Mouse (Mus musculus) gonadal fat pad, adult 2 months (tissue): ENCODE data around the gene Fgfr2. TPM values are rescaled to one million over a fixed set of nuclear protein-coding genes. Genes with fewer than 3 reads are reported as not detected.

Experiments used
- DNase-seq: peaks from one replicate; pipeline ENCODE4 v3.0.0-alpha.2; 2012; ENCODE audit warnings: low read depth
- polyA plus RNA-seq: library from polyadenylated mRNA; depleted of rRNA; stranded (reverse); fragments of >200 nt; gene quantifications from 2 replicates; pipeline ENCODE4 v1.2.3, GENCODE M21; 2012

The Fgfr2 gene
- polyA plus RNA-seq, 1 experiment: 33.3 TPM

DNA sequence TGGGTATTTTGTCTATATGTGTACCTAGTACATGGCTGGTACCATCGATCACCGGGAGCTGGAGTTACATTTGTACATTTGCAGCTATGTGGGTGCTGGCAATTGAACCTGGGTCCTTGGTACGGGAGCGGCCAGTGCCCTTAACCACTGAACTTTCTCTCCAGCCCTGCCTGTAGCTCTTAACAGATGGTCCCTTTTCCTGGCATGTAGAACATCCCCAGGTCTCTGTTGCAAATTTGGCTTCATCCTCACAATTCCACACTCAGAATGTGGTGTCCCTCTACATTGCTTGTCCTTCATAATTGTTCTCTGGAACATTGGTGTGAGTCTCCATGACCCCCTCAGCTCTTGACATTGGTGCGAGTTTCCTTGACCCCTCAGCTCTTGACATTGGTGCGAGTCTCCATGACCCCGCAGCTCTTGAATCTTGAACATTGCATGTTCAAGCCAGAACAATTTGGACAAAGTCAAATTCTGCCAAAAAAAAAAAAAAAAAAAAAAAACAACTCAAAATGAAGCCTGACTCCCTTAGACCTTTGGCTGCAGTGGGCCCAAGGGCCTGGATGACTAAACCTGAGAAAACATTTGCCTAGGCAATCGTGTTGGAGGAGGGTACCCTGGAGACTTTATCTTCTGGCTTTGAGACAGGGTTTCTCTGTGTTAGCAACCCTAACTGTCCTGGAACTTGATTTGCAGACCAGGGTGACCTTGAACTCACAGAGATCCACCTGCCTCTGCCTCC is 816.3 kb downstream of the Fgfr2 start:
- DNase-seq: no peak

DNA sequence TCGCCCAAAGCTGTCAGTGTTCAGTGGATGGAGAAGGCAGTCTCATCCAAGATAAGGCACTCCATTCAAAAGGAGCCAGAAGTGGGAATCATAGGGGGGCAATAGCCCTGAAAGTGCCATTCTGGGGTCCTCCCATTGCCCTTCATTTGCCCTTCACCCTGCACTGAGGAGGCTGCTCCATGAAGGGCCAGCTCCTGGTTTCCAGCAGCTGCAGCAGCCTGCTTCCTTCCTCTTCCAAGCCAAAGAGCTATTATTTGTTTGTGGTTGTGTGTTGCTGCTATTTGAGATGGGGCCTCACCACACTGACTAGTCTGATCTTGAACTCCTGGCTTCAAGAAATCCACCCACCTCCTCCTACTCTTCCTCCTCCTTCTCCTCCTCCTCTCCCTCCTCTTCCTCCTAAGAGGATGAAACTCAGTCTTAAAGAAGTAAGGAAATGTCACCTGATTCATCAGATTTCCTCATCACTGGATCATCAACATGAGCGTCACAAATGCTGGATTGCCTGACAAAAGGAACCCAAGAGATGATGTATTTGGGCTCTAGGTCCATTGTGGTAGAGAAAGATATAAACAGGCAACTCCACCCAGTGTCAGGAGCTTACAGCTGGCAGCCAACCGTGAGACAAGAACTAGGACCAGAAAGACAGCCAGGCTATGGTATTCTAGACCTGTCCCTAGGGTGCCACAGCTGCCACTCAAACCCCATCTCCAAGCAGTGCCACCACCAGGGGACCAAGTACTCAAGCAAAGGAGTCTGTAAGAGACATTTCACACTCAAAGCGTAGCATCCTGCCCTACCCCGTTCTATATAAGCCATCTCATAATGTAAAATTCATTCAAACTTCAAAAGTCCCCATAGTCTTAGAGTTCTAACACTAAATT is 817.4 kb downstream of the Fgfr2 start:
- no peak for DNase-seq

DNA sequence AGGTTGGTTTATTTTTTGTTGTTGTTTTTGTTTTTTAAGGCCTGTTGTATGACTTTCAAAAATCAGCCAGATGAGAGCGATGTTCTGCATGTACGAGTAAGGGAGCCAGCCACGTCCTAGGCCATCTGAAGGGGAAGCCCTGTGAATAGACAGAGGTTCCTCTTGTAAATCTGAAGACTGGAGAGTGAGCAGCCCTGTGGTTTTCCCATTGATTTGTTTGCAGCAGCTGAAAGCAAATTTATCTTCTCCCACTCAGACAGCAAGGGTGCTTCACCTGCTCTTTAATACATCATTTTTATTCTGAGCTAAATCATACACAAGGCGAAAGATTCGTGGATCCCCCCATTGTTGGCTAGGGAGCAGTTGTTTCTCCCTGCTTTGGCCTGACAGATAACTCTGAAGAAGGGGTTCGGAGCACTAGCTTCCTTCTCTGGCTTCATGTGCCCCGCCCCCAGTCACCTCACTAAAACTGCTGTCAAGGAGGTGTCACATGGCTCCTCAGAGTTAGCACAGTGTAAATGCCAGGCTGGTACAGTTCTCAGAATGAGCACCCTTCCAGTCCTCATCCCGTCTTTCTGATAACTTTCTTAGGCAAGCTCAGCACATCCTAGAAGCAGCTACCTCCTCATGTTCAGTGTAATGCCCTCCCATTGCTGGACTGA is 818.6 kb downstream of the Fgfr2 start:
- DNase-seq: no peak

DNA sequence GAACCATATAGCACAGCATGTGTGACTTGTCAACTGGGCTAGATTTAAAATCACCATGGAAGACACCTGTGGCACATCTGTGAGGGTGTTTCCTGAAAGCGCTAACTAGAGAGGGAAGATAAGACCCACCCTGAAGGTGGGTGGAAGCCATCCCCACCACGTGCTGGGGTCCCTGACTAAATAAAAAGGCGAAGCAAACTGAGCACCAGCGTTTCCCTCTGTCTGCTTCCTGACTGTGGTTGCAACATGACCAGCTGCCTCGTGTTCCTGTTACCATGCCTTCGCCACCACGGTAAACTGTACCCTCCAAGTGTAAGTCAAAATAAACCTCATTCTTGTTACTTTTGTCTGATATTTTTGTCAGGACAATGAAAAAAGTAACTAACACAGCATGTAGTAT is 819.2 kb downstream of the Fgfr2 start:
- DNase-seq: no peak

DNA sequence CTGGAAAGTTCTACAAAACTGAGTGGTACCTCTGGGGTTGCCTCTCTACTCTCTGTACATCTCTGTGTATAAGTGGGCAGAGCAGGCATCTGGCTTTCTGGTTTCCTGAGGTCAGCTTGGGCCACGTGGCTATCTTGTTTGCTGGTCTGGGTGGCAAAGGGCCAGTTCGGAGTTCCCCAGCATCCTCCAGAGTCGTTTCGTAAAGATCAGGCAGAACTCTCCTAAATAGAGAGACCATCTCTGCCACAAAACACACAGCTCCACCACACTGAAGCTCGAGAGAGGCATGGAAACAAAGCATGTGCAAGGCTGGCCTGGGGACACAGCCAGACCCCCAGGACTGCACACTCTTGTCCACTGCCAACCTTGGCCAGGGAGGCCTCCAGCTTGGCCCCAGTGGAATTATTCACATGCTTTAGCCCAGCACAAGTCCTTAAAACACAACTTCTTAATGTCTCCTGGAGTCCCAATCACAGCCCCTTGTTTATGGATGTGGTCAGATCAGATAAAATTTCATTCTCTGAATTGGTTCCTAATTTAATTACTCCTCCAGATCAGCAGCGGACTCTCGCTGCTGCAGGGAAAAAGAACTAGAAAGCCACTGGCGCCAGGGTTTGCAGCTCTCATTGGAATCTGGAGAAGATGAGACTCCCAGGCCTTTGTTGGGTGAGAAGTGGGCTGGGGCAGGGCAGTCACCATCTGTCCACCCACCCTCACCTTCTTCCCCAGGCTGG is 820.5 kb downstream of the Fgfr2 start:
- DNase-seq: no peak

DNA sequence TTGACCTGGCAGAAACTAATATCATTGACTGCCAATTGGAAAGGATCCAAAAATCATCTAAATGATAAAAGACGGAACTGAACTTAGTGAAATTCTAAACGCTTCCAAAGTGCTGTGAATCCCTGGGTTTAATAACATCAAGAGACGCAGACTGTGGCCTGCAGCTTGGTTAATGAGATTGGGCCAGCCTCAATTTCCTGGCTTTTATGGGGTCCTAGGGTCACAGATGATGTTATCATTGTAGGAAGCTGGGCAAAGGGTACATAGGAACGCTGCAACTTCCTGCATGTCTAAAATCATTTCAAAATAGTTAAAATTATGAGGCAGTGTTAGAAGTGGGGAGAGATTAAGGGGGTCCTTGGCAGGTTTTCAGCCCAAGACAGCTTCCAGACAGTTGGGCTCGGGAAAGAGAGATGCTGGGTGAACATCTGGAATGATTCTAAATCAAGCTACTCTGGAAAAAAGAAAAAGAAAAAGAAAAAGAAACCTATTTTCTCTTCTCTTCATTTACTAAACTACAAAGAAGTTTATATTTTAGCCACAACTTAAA is 823.4 kb downstream of the Fgfr2 start:
- DNase-seq: no peak

DNA sequence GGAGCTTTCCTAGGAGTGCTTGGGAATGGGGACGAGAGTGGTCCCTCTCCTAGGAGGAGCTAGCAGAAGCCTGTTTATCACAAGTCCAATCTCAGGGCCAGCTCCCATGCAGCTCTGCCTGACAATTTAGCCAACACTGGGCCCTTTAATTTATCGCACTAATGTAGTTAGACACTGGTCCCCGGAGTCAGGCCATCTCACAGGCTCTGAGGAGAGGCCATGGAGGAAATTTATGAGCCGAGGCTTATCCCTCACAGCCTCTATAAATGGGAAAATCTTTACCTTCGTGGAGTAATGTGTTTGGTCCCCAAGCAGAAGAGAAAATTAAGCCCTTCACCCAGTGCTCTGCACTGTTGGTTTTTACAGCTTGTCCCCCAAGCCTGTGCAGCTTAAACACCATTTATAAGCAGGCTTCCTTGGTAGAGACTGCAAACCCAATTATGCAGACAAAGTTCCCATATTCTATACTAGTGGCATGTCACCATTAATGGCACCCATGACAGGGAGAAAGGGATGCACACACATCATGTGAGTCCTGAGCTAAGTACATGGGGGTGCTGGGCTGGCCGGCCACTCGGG is 824.6 kb downstream of the Fgfr2 start:
- no peak for DNase-seq

DNA sequence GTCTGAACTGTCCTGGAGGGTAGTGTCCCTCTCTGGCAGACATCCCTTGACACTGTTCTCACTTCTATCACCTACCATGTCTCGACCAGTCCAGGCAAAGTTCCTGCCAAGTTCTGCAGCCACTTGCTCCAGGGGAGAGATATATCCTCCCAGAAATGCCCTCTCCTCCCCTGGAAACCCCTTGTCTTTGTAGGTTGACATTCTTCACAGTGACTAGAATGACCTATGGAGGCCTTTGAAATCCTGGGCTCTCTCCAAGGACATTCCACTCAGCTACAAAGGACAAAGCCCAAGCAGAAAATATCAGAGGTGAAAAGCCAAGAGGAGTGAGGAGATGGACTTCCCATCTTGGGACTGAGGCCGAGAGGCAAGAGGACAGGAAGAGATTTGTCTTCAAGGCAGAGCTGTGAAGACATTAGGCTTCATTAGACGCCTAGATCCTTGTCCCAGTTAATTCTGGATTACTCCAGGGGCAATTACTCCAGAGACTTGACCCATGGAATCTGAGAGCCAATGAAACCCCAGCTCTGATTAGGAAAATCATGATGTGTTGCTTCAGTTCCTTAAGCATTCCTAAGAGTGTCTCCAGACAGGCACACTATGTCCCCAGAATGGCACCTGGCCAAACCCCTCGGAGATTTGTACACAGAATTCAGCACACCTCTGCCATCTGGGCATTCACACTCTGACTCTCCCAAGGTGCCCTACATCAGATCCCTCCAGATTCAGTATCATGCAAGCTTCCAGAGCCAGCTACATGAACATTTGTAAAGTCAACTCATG is 826.3 kb downstream of the Fgfr2 start:
- no peak for DNase-seq

DNA sequence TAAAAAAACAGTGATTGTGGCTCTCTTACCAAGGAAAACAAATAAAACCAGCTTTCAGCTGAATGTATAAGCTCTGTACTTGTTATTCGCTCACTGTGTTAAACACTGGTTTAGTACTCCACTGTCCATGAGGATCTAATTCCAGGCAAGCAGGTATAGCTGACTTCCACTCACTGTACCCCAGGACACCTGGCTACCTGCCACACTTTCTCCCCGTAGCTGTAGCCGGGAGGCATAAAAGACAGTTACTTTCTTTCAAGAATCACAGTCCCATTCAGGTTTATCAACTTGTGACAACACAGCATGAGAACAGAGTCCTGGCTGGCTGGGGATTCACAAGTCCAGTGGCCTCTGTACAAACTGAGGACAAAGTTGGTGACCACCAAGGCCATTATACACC is 827.0 kb downstream of the Fgfr2 start:
- DNase-seq: no peak

DNA sequence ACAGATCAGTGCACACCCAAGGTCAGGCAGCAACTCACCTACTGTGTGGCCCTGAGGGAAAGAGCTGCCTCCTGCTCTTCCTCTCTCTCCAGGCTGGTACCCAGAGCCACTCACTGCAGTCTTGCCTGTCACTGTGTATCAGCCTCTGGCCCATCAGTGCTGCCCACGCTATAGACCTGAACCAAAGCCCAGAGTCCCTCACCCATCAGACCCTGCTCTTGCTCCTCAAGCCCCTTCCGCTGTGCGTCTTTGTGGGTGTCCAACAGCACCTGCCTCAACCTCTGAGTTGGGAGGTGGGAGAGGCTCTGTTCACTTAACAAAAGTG is 835.8 kb downstream of the Fgfr2 start:
- DNase-seq: no peak

DNA sequence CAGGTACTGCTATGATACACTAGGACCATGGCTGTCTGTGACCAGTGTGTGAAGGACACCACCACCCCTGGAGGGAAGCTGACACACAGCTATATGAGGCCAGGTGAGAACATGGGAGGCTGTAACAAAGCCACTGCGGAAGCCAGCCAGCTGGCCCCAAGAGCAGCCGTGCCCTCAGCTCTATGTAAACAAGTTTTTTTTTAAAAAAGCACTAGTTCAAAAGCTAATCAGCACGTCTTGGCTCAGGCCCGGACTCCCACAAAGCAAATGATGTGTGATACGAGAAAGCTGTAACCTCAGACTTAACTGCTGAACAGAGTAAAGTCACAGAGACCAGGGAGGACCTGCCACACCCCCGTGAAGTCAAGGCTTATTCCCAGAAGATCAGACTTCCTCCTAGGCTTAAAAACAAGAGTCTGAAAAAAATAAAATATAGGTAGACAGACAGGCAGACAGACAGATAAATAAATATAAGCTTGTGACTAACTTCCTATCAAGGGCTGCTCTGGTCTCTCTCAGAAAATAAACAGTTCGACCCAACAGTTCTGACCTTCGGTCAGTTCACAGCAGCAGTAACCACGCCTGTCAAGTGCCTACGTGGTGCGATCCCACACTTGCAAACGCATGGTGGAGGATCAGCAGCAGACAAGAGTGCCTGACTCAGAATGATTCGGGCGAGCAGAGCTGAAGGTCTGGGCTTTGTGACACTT is 836.4 kb downstream of the Fgfr2 start:
- DNase-seq: no peak

DNA sequence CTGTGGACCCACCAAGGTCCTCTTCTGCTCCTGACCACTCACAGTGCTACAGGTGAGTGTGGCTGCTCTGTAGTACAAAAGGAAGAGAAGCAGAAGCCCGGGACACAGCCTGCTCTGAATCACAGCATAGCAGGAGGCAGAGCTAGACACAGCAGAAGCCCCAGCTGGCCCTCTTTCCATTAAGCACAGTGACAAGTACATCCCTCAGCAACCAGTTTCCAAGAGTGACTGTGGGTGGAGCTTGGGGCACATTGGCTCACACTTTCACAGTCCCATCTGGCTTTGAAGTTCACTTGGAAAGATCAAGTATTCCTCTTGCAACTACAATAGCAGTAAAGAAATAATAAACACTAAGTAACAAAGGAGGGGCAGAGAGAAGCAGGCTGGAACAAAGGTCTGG is 838.4 kb downstream of the Fgfr2 start:
- peak; percentile 86 for DNase-seq

DNA sequence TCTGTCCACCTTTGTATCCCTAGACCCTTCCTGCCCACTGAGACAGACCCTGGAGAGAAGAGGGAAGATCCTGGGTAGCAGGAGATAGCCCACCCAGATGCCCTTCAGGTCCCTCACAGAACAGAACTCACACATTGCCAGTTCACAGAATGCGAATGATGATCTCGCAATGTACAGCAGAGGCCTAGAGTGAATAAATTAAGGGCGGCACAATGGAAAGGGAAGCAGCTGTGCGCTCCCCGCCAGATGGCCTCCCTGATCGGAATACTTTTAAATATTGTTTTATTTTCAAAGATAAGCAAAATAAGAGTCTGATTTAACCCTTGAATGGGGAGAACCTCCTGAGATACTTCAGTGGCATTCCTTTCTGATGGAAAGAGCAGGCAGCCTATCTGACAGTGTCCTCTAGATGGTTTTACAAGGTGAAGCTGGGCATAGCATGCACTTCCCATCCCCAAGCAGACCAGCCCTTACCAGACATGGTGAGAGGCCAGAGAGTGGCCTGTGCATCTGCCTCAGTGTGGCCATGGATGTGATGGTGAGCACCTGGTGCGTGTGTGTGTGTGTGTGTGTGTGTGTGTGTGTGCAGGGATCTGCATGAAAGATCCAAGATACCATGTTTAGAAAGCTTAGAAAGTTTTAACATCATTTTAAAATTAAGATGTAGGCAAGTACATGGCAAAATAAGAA is 839.0 kb downstream of the Fgfr2 start:
- no peak for DNase-seq

DNA sequence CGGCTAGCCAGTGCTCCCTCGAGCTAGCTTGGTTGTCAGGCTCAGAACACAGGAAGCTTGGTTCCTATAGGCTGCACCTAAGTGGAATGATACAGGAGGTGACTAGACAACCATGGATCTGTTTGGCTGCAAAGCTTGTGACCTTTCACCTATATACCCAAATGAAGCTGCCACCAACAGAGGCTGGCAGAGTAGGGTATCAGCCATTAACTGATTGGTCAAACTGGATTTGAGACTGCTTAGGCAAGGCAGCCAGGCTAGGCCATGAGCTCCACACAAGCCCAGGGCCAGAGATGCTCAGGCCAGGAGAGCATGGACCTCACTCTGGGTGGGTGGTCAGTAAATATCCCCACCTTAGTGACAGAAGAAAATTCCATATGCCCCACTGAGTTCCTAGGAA is 840.6 kb downstream of the Fgfr2 start:
- no peak for DNase-seq

DNA sequence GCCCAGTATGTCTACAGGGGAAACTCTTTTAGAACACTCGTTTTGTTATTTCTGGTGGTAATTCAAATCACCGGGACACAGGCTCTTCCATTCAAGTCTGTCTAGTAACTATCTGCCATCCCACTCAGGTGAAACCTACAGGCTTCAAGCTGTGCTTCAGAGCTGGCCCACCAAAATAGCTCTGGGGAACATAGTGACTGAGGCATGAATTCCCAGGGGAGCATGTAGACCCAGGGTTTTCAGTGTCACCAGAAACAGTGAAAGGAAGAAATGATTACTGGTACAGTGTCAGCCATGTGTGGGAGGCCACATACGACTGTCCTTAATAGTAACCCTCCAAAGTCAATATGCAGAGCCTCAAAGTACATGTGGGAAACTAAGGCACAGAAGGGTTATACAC is 841.0 kb downstream of the Fgfr2 start:
- no peak for DNase-seq

DNA sequence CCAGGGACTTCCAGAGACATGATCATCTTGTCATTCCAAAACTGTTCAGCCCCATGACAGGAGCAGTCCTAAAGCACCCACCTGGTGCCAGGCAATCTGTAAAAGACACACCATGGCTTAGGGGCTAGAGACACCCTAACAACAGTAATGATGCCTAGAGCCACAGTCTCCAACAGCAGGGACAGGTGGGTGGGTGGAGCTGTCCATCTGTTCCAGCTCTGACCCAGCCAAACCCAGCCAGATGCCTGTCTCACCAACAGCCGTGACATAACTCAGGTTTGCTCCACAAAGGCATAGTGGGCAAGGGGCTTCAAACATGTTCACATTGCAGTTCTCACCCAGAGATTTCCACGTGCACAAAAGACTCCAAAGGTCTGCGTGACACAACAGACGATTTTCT is 841.4 kb downstream of the Fgfr2 start:
- no peak for DNase-seq

DNA sequence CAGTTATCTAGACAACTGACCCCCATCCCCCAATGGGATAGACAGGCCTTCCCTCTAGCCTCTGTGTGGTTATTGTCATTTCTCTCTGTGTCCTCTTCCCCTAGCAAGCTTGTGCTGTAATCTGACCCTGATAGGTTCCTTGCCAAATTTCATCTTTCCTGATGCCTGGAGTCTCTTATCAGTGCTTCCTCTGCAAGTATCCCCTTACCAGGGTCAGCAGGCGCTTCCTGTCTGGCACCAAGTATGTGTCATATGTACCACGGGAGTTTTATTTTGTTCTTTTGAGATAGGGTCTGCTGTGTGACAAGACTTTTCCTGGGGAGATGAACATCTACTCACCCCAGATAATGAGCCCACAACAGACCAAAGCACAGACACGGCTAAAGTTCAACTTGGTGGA is 844.5 kb downstream of the Fgfr2 start:
- no peak for DNase-seq

DNA sequence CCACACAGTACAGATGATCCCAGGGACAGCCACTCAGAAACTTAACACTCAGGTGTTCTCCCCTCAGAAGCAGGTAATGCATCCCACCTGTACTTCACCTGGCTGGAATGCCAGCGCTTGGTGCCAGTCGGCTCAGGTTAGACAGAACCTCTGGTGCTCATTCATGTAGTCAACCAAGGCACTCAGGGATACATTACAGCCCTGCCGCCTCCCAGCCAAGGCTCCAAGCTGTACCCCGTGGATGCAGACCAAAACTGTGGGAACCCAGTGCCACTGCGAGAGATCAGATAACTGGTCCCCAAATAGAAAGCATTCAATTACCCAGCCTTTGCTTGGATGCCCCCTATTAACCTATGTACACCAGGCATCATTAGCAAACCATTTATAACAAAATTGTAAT is 846.9 kb downstream of the Fgfr2 start:
- DNase-seq: no peak

DNA sequence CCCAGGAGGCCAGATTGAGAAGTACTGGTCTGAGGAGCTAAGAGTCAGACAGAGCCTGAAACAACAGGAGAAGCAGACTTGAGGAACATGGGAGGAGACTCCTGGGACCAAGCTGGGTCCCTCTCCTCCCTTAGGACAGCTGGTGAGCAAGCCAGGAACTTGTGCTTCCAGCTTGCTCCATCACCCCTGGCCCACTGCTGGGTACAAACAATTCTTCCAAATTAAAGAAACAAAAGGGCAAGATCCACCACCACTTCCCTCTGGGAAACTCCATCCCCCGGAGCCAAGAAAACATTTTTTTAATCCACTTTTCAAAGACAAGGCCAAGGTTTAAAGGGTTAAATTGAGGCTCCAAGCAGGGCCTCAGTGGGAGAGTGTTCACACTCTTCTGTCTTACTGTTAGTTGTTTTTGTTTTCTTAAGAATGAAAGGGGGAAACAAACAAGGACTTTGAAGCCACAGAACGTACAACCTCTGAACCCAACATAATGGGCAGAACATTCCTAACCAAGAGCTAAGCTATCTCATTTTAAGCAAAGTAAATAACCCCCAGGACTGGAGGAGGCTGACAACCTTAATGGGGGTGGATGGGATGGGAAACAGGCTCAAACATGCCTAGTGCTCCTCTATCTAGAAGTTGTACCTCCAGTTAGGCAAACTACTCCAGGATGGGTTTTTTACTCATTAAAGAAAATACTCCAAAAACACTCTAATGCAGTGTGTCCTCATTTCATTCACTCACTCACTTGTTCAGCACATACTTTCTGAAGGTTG is 849.2 kb downstream of the Fgfr2 start:
- no peak for DNase-seq
